Mouse (Mus musculus): ENCODE results near the gene Sec14l1.
"Not testable (repeated sequence)": the region's sequence is repeated elsewhere in the genome, so short reads cannot be mapped to it uniquely, and the experiment has no call there.

The Sec14l1 gene

GRCm38 (mm10) chr11:117114592-117115345, at the start of gene Sec14l1:
TSS of gene Sec14l1 (plus strand) at chr11:117115168.
- DNase-seq (ENCODE audit: low read depth), result peak; percentile 90

- DNase-seq (ENCODE audit: low read depth), result not testable (repeated sequence)
Observed at GRCm38 (mm10) chr11:117065602-117066001, 49.4 kb upstream of the Sec14l1 start.

- no peak for DNase-seq (ENCODE audit: low read depth)
Observed at GRCm38 (mm10) chr11:117066738-117067137, 48.2 kb upstream of the Sec14l1 start.

GRCm38 (mm10) chr11:117068332-117068731, 46.6 kb upstream of the Sec14l1 start:
- DNase-seq (ENCODE audit: low read depth), result no peak

GRCm38 (mm10) chr11:117069027-117069426, 45.9 kb upstream of the Sec14l1 start:
- no peak for DNase-seq (ENCODE audit: low read depth)

- no peak for DNase-seq (ENCODE audit: low read depth)
Observed at GRCm38 (mm10) chr11:117070711-117071110, 44.3 kb upstream of the Sec14l1 start.

- no peak for DNase-seq (ENCODE audit: low read depth)
Observed at GRCm38 (mm10) chr11:117072128-117072527, 42.8 kb upstream of the Sec14l1 start.

- no peak for DNase-seq (ENCODE audit: low read depth)
Observed at GRCm38 (mm10) chr11:117073426-117073825, 41.5 kb upstream of the Sec14l1 start.

- DNase-seq (ENCODE audit: low read depth), result peak; percentile 61
Observed at GRCm38 (mm10) chr11:117076576-117077196, 38.3 kb upstream of the Sec14l1 start.

- no peak for DNase-seq (ENCODE audit: low read depth)
Observed at GRCm38 (mm10) chr11:117077227-117077626, 37.7 kb upstream of the Sec14l1 start.

GRCm38 (mm10) chr11:117077902-117078301, 37.1 kb upstream of the Sec14l1 start:
- DNase-seq (ENCODE audit: low read depth), result no peak

GRCm38 (mm10) chr11:117078637-117079240, 36.2 kb upstream of the Sec14l1 start:
- DNase-seq (ENCODE audit: low read depth), result no peak

GRCm38 (mm10) chr11:117079651-117080190, 35.2 kb upstream of the Sec14l1 start:
- no peak for DNase-seq (ENCODE audit: low read depth)

- DNase-seq (ENCODE audit: low read depth), result no peak
Observed at GRCm38 (mm10) chr11:117080209-117080608, 34.8 kb upstream of the Sec14l1 start.

- peak; percentile 90 for DNase-seq (ENCODE audit: low read depth)
Observed at GRCm38 (mm10) chr11:117081165-117082064, 33.6 kb upstream of the Sec14l1 start.

GRCm38 (mm10) chr11:117082353-117082934, 32.5 kb upstream of the Sec14l1 start:
- DNase-seq (ENCODE audit: low read depth), result no peak

GRCm38 (mm10) chr11:117083052-117083881, 31.7 kb upstream of the Sec14l1 start:
- no peak for DNase-seq (ENCODE audit: low read depth)

GRCm38 (mm10) chr11:117083882-117084260, 31.1 kb upstream of the Sec14l1 start:
- DNase-seq (ENCODE audit: low read depth), result not testable (repeated sequence)

- DNase-seq (ENCODE audit: low read depth), result no peak
Observed at GRCm38 (mm10) chr11:117086215-117086614, 28.8 kb upstream of the Sec14l1 start.

GRCm38 (mm10) chr11:117087036-117087799, 27.8 kb upstream of the Sec14l1 start:
- DNase-seq (ENCODE audit: low read depth), result no peak
